Mouse (Mus musculus): ENCODE measurements at regions not wholly inside any gene's neighbourhood (a gene's known extent, or its start where the extent isn't known, plus 50 kb on each side); places are given as distances from the start of the nearest gene placed in this dataset.
"Not testable (repeated sequence)": the region's sequence is repeated elsewhere in the genome, so short reads cannot be mapped to it uniquely, and the experiment has no call there.

DNA sequence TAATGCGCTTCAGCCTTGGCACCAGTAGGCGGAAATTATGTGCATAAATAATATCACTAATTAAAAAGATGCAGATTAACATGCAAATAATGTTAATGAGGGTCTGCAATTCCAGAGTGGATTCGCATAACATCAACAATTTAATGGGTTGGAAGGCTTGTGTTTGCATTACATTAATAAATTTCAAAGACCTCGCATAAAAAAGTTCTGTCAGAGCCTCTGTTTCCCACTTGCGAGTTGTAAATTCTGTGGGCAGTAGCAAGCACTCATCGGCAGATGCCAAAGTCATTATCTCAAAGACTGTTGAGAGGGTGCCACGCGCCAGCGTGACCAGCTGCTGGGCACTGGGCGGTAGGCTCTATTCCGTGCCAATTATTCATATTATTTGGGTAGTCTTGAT is 302.1 kb upstream of the Irx1 start:
- intact Hi-C loops (cut with DNase I), result no loop called here
- no peak for DNase-seq

DNA sequence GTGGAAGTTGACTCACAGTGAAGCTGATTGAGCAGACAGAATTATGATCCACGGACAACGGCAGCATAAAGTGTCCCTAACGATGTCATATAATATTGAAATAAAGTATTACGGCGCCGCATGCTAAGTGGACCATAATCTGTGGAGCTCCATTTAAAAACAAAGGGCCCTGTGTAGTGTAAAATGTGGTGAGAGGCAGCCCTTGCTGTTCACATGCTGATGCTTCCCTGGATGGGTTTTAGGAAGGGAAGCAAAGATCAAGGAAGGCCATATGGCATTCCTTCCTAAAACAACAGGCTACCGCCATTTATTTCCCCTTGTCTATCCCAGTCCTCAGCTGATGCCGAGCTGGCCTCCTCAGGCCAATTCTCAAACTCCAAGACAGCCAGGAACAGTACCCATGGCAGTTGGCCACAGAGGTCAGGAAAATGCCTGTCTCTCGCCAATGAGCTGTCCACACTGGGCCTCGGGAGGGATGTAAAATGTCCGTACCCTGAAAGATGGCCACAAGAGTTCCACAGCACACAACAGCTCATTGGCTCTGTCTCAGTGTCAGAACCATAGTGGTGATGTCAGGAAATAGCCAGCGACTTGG is 302.7 kb upstream of the Irx1 start:
- no peak for DNase-seq
- intact Hi-C loops (cut with DNase I), result no loop called here

DNA sequence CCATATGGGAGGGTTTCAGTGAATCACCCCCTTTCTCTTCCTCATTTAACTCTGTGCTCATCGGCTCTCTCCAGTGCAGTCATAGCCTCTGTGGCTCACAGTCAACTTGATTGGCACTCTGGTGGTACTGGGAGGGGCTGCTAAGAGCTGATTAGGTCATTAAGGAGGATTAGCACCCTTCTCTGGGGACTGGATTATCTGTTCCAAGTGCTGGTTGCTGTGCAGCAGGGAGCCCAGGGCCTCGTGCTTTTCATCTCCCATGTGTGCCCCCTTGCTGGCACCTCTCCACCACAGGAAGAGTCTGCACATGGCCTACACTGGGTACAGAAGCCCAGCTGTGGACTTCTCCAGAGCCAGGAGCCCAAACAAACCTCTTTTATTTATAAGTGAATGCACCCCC is 316.8 kb upstream of the Irx1 start:
- intact Hi-C loops (cut with DNase I), result no loop called here
- no peak for DNase-seq

DNA sequence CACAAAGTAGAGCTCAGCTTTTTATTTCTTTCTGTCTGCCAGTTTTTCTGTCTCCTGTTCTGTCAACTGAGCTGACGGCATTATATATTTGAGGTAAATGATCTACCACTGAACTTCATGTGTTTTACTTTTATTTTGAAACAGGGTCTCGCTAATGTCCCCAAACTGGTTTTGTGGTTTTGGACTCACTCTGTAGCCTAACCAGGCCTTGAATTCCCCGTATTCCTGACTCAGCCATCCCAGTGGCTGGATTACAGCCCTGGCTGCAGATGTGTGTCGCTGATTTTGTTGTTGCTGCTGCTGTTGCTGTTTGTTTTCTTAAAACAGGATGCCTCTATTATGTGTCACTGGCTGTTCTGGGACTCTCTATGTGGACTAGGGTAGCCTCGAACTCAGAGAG is 317.3 kb upstream of the Irx1 start:
- intact Hi-C loops (cut with DNase I), result no loop called here
- no peak for DNase-seq

DNA sequence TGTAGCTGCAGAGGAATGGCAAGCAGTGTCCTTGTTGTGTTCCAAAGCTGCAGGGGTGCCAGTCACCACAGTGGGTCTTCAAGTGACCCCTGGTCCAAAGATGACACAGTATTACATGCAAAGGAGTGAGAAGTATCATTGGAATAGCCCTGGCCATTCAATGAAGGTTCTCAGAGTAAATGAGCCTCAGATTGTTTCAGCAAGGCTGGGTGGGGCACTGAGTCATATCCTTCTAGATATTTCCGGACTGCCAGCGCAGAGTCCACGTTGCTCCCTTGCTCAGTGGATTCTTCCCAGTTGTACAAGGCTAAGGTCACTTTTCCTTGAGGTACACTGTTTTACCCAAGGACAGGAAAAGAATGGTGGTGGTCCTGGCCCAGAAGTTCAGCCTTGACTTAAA is 319.2 kb upstream of the Irx1 start:
- intact Hi-C loops (cut with DNase I), result no loop called here

DNA sequence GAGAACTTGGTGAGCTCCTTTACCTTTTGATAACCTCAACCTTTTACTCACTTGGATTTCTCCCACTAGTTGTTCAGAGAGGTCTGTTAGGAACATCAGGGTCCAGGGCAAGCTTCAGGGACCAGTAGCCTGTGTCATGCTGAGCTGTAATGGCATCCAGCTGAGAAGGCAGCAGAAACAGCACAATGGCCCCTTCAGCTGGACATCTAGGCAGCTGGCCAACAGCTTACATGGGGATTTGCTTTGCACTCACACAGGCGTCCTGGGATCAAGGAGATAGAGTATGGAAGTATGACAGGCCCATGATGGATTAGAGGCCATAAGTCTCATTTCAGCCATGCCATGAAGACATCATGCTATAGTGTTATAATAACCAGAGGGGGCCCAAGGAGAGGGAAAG is 320.2 kb upstream of the Irx1 start:
- intact Hi-C loops (cut with DNase I), result no loop called here
- no peak for DNase-seq

More for the DNA sequence above, 319.2 kb upstream of the Irx1 start:
- no peak for DNase-seq

DNA sequence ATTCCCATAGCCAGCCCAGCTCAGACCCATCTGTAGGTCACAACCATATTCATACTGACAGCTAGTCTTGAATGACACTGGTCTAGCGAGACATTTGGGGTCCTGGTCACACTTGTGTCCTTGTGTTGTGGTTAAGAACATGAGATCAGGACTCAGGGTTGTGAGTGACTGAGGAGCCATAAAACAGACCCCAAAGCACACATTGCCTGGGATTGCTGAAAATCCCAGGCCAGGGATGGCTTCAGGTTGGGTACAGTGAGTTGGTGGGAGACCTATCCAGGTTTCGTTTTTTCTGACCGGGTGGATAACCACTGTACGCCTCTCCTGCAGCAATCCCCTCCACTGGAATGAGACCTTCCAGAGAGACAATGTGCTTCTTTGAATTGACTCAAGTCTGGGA is 322.8 kb upstream of the Irx1 start:
- no peak for DNase-seq
- intact Hi-C loops (cut with DNase I), result no loop called here

DNA sequence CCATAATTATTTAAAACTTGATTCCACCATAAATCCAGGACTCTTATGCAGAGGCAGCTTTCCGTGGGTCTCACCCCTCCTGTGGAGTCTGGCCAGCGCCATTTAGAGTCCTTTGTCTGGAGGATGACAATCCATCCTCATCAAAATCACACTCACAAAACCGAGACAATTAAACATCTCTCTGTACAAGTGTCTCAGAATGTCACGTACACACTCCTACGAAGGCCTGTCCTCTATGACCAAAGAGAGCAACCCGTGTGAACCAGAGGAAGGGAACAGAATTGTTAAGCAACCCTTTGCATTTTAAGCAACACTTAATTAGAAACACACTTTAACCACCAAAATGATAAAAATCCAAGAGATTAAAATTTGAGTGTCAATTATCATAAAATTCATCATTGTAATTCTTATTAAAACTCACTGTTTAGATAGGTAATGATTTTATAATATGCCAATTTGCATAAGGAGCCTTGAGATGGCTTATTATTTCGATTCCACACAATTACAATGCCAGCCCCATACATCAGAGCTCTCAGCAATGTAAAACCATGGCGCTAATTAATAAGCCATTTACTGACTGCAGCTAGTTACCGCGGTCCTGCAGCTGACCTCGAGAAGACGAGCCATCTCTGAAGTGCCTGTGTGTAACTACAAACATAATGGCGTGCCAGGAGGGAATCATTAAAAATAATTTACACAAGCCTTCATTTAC is 325.0 kb upstream of the Irx1 start:
- no peak for DNase-seq

DNA sequence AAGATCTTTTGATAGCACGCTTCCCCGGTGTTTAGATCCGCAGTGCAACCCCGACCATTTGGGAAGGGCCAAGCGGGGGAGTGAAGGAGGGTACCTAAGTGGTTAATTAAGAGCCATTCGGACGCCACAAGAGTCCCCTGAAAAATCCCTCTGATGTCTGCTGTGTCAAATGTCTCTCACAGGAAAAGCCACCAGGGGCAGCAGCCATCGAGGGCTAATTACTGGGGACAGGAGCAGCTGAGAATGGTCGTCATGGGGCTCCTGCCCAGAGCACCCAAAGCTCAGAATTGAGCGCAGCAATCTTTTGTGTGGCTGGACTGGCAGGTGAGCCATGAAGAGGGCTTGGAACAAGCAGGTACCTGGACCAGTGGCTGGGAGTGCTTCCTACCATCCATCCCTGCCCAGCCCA is 325.6 kb upstream of the Irx1 start:
- DNase-seq, result no peak
- intact Hi-C loops (cut with DNase I), result no loop called here

More for the DNA sequence above, 325.0 kb upstream of the Irx1 start:
- intact Hi-C loops (cut with DNase I), result no loop called here

DNA sequence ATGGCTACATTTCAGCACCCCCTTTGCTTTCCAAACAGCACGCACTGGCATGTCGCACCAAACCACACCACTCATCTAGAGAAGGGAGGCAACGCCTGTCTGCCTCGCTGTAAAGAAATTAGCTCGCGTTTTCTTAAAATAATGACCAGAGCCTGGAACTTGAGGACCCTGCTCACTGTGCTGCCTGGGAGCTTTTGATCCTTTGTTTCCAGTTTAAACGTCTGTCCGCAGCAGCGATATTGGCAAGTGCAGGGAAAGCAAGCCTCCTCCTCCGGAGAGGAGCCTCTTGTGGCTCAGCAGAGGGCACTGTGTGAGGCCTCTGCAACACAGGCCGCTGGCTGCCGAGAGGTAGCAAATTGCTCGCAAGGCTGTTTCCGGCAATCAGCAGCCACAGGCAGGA is 328.8 kb upstream of the Irx1 start:
- intact Hi-C loops (cut with DNase I), result no loop called here
- DNase-seq, result peak in 1 of 2 experiments; percentile 12

DNA sequence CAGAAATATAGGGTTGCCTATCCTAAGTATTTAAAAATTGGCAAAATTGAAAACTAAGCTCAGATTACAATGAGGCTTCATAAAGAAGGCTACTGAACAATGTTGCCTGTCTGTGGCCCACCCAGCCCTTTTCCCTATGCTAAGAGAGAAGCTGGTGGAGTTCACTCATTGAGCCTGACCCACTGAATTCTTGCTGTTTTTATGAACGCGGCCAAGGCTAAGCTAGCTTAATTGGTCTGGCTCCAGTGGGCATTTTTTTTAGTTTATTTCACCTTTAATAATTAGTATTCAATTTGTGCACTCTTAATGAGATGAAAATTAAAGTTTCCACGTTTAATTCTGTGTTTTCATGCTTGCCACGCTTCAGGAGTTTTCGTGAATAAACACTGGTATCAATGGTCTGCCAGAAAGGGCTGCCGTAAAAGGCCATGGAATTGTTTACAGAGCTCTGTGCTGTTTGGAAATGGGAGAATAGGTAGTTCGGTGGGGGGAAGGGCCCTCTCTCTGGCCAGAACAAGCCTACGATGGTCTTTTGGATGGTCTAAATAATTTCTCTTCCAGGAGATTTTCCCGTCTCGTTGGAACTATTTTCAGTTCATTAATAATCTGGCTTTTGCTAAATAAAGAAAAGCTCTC is 329.7 kb upstream of the Irx1 start:
- no peak for DNase-seq
- intact Hi-C loops (cut with DNase I), result no loop called here

DNA sequence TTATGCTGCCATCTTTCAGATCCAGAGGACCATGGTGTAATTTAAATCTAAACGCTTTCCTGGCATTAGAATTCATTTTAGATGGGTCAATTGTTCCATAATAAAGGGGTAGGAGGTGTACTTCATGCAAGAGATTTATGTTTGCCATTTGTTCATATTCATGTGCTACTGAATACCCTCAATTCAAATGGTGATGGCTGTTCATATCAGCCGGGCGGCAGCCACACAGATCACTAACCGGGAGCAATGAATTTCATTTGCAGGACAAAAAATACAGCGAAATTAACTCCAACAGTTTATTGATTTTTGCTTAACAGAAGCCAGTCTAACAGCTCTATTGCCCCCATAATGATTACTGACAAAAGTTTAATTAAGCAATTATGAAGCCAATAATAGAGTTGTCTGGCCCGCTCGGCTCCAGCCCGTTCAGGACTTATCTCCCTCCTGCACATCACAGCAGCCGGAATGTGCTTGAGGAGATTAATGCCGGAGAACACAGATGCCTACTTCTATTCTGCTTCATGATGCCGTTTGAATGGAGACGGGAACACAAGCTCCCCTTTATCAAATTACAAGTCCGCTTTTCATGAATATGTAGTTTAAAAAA is 330.3 kb upstream of the Irx2 start:
- intact Hi-C loops (cut with DNase I), result no loop called here
- no peak for DNase-seq

DNA sequence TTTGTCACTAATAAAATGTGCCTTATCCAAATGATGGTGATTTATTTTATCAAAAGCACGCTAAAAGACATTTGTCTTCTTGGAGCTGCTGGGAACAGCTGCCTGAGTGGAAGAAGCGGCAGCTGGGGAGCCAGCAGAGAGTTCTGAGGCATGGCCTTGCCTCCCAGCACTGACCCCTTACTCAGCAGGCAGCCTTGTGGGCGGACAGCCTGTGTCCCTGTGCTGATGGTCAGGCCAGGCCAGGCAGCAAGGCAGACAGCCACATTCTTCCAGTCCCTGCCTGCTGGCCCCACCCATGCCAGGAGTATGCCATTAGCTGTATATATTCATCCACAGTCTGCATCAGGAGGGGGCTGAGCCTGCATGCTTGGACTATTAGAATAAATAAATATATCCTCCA is 329.0 kb upstream of the Irx2 start:
- no peak for DNase-seq
- intact Hi-C loops (cut with DNase I), result no loop called here

DNA sequence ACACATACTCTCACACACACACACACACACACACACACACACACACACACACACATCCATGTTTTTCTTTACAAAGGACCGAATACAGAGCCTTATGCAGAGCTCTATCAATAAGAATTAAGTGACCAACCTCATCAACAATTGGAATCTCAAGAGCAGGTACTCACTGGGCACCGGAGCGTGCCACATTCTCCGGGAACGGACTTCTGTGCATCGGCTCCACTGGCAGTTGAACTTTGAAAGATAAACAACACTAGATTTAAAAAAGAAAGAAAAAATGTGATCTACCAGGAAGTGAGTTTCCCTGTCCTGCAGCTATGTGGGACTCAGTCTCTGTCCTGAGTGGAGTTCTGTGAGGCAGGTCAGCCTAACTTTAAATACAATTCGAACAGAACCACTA is 327.5 kb upstream of the Irx2 start:
- no peak for DNase-seq
- intact Hi-C loops (cut with DNase I), result no loop called here

DNA sequence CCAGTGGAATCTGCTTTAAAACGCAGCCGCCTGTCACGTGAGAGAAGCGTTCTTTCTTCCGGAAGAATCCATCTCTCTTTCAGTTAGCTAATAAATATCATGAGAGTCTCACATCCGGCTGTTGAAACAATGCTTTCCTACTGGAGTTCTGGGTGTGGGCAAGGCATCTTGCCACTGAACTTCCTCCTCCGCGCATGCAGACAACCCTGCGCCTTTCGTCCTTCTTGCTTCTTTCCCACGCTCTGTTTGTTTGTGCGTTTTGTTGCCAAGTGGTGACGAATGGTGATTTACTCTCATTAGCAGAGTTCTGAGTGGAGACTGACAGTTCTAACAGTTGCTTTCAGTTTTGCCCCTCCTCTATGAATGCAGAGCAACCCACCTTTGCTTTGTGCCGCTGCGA is 326.8 kb upstream of the Irx2 start:
- DNase-seq, result no peak
- intact Hi-C loops (cut with DNase I), result no loop called here

DNA sequence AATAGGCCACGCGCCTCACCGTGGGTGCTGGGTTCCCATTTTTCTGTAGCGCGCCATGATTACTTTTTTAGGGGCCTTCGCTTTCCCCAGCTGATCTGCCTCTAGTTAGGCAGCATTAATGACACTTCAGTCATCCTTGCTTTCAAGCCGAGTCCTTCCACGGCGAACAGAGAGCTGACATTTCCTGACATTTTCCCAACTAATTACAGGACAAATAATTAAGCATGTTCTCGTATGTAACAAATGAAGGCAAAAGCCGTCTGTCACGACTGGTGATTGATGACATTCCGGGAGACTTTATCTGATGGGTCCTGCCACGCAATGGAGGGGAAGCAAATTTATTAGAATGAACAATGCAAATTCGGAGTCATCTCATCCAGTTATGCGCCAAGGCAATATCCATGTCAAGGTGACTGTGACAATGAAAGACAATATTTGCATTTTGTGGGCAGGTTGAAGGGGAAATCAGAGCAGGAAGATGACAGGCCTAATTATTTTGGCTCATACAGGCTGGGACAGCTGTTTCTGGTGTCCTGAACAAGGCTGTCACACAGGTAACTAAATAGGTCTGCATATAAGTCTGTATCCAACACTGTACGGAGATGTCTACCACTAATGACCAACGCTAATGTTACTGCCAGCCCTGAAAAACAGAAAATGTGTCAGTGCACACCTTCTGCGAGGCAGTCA is 326.0 kb upstream of the Irx2 start:
- DNase-seq, result no peak
- intact Hi-C loops (cut with DNase I), result no loop called here

DNA sequence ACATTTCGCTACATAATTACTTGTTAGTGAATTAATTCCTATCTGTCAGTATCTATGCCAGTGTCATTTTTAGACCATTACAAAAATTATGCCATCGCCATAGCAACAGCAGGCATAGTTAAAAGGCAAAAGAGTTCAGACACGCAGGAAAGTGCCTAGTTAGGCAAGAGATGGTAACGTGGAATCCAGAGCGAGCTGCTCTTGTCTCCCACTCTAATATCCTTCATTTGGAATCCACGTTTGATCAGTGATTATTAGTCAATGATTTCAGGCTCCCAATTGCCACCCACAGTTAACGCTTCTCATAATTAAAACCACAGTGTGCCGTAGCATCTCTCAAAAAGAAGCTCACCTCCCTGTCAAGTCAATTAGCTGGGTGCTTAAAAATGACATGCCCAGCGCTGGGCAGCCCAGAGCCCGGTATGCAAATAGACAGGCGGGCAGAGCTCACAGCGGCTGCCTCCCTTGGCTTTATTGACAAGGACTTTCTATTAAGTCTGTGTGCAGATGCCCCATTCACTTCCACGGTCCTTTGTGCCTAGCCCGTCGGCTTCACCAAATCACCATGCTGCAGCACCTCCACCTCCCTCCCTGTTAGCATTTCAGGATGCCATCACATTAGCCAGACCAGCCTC is 325.4 kb upstream of the Irx2 start:
- intact Hi-C loops (cut with DNase I), result no loop called here
- no peak for DNase-seq

DNA sequence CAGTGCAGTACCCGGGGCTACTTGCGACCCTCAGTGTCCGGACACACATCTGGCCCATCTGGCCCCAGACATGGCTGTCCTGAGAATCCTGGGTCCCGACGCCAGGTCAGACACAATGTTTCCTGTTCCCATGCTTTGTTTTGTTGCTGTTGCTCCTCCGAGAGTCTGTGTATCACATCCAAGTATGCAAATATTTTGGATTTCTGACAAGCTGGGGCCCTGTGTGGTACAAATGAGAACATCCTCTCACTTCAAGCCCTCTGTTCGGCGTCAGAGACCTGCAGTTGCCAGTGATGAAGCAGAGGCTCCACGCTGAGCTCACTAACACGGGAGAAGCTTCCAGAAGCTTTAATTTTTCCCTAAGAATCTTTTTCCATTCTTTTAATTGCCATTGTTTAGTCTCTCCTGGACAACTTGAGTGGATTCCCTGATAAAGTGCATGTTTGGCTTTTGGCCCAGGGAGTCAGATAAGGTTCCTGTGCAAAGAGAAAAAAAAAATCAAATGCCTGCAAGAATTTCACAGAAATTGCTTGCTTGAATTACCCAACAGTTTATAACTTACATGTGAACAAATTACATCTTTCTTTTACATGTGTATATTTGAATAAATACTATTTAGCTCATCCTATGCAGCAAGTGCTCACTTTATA is 304.5 kb upstream of the Irx2 start:
- peak; percentile 6 to 15 for DNase-seq
- intact Hi-C loops (cut with DNase I), result no loop called here

DNA sequence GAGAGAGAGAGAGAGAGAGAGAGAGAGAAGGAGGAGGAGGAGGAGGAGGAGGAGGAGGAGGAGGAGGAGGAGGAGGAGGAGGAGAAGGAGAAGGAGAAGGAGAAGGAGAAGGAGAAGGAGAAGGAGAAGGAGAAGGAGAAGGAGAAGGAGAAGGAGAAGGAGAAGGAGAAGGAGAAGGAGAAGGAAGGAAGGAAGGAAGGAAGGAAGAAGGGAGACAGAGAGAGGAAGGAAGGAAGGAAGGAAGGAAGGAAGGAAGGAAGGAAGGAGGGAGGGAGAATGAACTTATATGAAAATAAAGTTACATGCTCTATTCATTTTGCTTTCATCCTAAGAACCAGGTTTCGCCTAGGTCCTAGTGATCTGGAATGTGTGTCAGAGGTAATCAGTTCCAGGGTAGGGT is 302.4 kb upstream of the Irx2 start:
- intact Hi-C loops (cut with DNase I); DNase-seq: not testable (repeated sequence)

DNA sequence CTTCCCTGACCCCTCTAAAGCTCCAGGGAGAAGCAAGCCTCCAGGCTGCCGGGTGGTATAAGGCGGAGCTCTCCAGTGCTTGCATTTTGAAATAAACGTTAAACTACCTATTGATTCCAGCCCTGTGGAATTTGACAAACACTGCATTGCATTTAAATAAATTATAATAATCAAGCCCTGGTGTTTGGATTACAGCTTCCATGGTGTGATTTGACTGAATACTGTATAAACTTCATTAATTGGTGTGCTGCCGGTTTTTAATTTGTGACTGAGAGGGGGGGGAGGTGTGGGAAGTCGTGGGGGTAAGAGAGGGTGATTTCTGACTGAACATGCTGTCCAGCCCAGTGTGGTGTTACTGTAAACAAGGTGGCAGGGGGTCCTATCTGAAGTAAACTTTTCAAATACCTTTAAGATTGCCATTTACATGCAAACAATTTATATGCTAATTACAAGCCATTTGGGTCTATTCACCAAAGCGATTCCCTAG is 282.9 kb upstream of the Irx2 start:
- intact Hi-C loops (cut with DNase I), result no loop called here
- DNase-seq, result no peak
